Mouse (Mus musculus): ENCODE measurements at regions not wholly inside any gene's neighbourhood (a gene's known extent, or its start where the extent isn't known, plus 50 kb on each side); places are given as distances from the start of the nearest gene placed in this dataset.

GRCm38 (mm10) chr7:83258363-83258916, 326.3 kb upstream of the Tmc3 start:
- no peak for TF ChIP-seq CTCF (IDR thresholded peaks at IDR 0.05; ENCODE audit: control insufficient read depth, insufficient read depth, insufficient read length)
- no peak for TF ChIP-seq CEBPB (IDR thresholded peaks at IDR 0.05; ENCODE audit: low read depth)
- TF ChIP-seq MYOG (IDR thresholded peaks at IDR 0.05; ENCODE audit: control insufficient read depth, extremely low read depth, insufficient read length), result no peak
- TF ChIP-seq MAX (IDR thresholded peaks at IDR 0.05), result no peak

Data from C2C12 (cell line).